Mouse (Mus musculus) mature B cell (primary cell): ENCODE results near the gene Rab8a.
"Not testable (repeated sequence)": the region's sequence is repeated elsewhere in the genome, so short reads cannot be mapped to it uniquely, and the experiment has no call there.

Experiments
- in situ Hi-C: fragments of 300-500 bp; cut with MboI; formaldehyde crosslinking; loops from 2 replicates; pipeline ENCODE4 v1.14.3; 2019

Rab8a gene

DNA sequence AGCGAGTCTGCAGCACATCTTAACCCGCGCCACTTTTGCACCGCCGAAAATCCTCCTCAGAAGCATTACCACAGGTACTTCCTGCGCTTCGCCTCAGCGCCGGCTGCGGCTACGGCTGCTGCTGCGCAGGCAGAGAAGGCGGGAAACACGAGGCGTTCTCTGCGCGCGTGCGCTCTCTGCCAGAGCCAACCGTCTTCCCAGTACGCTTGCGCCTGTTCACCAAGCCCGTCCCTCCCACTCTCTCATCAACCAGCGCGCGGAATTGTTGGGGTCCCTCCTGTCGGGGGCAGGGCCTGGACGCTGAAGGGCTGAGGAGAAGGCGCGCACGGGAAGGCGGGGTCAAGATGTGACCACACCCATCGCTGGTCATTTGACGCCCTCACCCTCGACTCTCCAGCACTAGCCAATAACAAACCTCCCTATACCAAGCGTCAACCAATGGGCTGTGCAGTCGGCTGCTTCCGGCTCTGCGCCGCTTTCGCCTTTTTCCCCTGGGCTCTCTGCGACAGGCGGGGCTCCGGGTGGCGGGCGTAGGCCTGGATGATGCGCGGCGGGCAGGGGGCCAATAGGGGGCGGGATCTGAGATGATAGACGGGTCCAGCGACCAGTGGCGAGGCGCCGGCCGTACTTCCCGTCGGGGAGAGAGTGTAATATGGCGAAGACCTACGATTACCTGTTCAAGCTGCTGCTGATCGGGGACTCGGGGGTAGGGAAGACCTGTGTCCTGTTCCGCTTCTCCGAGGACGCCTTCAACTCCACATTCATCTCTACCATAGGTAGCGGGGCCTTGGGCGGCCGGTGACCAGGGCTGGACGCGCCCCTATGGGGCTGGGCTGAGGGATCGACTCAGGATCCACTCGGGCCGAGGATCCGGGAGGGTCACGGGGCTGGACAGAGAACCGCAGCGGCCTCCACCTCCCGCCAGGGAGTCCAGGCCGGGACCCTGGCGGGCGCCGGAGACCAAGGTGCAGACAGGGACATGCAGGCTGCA, at the start of gene Rab8a:
TSS of gene Rab8a (plus strand) at position 494 of the 991 bp plus-strand sequence.
- in situ Hi-C loops, result no loop called here

DNA sequence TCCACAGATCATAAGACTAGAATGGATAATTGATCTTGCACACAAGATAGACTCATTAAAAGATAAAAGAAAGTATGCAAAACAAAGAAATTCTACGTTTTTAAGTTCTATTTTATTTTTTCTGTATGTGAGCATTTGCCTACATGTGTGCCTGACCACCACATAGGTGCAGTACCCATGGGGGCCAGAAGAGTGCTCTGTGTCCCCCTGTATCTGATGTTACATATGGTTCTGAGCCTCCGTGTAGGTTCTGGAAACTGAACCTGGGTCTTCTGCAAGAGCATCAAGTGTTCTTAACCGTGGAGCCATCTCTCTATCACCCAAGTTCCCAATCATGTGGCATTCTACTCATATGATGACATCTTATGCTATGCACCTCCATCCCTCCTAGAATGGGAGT, 48.5 kb upstream of the Rab8a start:
- in situ Hi-C loops, result no loop called here

DNA sequence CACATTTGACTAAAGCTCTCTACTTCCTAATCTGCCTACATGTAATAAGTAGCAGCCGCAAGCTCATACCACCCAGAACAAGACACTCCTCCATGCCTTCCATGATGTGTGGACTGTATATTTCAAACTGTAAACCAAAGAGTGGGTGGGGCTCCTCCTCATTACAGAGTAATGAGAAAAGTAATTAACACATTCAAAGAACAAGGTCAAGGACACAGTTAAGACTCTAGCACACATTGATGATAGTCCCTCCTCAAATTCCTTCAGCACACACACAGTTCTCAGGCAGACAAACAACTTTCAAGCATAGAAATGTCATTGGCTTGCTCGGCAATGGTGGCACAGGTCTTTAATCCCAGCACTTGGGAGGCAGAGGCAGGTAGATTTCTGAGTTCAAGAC, 45.8 kb upstream of the Rab8a start:
- in situ Hi-C loops, result no loop called here

DNA sequence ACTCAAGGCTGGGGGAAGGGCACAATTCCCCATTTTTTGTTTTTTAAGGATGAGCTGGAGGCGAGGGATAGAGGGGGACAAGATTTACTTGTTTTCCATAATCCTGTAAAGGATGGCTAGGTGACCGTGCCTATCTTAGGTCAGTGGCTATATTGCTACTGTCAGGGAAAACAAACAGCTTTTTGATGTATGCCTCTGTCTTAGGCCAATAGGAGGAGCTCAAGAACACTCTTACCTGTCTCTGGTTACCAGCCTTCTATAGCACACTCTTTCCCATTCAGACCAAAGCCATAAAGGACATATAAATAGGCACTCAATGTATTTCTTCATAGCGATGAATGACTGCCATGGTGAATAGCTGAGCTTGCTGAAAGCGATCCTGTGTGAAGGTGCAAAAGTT, 42.4 kb upstream of the Rab8a start:
- in situ Hi-C loops, result no loop called here

DNA sequence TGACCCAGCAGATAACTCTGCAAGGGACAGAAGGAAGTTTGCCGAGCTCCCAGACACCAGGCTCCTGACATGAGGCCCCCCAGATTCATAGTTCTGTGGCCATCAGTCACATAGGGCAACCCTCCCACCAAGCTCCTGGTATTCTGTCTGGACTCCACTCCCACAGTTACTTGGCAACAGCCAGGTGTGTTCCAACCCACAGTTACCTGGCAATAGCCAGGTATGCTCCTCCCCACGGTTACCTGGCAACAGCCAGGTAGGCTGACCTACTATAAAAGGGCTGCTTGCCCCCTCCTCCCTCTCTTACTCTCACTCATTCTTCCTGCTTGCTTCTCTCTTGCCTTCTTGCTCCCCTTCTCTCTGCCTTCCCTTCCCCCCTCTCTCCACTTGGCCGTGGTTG, 39.5 kb upstream of the Rab8a start:
- in situ Hi-C loops, result not testable (repeated sequence)

DNA sequence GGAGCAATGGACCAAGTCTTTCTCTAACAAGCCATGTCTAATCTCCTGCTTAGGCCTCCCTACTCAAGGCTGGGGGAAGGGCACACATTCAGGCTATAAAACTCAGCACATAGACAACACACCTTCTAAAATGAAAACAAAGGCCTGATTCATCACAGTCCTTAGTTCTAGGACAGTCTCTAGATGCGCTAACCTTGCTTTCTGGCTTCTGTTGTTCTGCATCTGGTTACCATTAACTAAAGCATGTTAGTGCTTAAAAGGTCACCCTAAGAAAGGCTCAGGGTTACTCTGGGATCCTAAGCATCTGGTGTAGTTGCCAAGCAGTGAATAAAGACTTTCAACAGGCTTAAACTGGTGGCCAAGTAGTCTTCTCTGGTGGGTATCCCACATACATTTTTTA, 39.0 kb upstream of the Rab8a start:
- in situ Hi-C loops, result no loop called here

DNA sequence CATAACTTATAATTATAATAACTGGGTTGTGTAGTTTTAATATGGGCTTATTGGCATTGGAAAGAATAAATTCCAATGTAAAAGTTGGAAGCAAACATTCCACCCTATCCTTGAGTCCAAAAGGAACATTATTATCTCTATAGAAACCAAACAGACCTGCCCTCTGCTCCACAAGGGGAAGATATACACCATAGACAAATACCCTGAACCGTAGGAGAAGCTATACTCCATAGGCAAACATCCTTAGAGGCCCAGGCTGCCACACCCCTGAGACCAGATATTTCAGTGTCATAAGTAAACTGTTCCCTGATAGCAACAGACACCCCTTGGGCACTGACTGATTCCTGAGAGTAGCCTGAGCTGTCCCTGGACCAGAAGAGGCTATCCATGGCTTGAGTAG, 33.2 kb upstream of the Rab8a start:
- in situ Hi-C loops, result no loop called here

DNA sequence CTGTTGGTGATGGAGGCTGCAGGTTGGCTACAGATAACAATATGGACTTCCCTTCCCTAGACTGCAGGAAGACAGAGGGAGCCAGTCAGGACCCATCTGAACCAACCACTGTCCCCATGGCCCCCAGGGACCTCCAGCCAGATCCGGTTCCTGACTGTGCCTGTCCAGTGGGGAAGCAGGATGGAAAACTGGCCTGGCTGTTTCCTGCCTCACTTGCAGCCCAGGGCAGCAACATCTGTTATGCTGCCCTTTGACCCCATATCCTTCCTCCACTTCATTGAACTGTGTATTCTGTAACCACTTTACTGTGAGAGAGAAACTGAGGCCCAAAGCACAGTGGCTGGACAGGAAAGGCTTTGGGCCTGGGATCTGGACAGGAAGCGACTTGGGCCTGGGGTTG, 29.7 kb upstream of the Rab8a start:
- in situ Hi-C loops, result no loop called here

DNA sequence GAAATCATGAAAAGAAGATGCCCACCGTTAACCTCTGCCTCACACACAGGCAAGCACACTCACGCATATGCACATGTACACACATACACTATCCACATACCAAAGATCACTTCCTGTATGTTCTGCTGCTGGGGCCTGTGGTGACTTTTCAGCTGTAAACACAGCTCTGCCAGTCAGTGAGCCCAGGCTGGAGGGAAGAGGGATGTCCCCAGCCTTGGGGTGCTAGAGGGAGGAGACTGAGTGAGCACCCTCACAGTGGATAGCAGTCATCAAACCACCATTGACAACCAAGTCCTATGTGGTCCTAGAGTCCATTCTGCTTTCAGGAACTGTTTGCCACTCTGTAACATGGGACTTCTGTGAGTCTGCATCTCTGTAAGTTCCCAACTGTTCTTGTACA, 29.1 kb upstream of the Rab8a start:
- in situ Hi-C loops, result no loop called here

DNA sequence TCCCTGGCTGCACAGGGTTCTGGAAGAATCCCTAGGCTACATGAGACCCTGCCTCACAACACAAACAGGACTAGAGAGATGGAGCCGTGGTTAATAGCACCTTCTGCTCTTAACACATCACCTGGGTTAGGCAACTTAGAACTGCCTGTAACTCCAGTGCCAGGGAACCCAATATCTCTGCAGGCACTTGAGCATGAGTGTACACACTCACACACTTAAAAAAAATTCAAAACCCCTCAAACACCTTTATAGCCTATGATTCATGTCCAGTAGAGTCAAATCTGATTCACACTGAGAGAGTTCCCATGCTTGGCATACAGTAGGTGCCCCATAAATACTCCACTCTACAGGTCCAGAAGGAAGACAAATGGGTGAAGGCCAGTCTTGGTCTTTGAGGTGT, 28.6 kb upstream of the Rab8a start:
- in situ Hi-C loops, result no loop called here

DNA sequence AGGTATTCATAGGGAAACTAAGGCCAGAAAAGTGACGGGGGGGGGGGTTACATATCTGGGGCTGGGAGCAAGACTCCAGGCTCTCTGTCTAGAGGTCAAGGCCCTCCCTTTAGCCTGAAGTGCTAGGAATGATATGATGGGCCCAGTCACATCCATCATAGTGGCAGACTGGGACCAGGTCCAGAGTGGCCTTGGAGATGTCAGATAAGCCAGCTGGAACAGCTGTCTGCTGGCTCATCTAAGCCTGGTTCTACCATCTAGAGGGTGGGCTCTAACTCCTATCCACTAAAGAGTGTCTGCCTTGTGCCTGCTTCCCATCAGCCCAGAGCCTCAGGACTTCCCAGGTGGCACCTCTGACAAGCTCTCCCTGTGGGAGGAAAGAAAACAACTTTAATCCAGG, 28.1 kb upstream of the Rab8a start:
- in situ Hi-C loops, result no loop called here

DNA sequence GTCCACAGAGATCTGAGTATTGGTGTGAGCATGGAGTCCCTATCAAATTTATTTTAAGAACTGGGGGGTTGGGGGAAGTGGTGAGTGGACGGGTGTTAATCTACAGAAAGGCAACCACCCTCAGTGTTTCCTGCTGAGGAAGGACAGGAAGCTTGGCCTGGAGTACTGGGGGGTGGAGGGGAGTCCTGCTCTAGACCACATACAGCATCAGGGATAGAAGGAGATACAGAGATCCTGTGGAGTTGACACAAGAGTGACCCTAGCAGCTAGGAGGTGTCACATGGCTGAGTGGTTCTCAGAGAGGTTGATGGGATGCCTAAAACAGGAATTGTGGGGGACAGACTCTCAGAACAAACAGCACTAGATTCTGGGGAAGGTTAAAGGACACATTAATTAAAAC, 27.5 kb upstream of the Rab8a start:
- in situ Hi-C loops, result no loop called here

DNA sequence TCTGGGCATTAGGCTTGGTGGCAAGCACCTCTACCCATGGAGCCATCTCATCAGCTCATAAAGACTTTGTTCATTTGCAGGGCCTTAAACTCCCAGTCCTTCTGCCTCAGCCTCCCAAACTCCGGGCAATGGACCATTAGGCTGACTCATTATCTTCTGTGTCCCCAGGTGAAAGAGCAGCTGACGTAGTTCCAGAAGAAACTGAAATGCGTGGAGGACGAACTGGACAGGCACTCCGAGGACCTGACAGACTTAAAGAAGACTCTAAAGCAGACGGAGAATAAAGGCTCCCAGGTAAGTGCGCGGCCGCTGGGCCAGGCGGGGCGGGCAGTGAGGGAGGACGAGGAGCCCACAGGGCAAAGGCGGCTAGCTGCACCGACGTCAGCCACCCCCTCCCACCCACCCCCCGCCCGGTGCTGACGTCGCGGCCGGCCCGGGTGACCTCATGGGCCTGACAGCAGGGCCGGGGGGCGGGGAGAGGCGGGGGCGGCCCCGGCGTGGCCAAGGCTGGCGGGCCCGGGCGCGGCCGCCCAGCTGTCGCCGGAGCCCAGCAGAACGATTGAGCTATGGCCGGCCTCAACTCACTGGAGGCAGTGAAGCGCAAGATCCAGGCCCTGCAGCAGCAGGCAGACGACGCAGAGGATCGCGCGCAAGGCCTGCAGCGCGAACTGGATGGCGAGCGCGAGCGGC, 26.1 kb upstream of the Rab8a start, which contains the start of gene Tpm4:
TSS of gene Tpm4 (plus strand) at position 220 of the 690 bp plus-strand sequence.
- in situ Hi-C loops, result no loop called here

DNA sequence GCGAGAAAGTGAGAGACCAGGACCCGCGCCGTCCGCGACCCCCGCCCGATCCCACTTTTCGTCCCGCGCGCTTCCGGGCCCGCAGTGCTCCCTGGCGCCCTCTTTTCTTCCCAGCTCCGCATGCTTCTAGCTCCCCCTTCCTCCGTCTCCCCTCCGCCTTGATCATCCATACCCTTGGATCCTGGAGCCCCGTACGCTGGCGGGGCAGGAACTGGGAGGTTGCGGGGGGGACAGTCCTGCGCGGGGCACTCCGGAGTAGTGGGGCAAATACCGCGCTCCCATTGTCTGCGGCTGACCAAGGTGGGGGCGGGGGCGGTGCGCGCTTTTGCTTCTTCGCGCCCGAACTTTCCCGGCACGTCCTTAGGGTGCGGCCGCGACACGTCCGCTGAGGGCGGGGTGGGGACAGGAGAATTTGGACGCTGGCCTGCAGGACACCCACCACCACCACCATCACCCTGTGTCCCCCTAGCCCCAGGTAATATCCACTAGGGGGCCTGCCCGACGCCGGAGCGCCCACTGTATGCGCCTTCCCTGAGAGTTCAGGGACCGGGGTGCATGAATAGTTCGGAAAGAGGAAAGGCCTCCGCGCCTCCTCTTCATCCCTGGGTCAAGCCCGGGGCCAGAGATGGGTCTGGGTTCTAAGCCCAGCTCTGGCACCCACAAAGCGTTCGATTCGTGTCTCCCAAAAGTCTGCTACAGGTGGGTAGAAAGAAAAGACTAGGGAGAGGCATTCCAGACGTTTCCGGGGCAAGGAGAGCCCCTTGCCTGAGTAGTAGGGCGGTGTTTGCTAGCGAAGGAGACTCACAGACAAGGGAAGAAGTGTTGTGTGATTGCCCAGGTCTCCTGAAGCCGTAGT, 25.3 kb upstream of the Rab8a start:
- in situ Hi-C loops, result no loop called here

DNA sequence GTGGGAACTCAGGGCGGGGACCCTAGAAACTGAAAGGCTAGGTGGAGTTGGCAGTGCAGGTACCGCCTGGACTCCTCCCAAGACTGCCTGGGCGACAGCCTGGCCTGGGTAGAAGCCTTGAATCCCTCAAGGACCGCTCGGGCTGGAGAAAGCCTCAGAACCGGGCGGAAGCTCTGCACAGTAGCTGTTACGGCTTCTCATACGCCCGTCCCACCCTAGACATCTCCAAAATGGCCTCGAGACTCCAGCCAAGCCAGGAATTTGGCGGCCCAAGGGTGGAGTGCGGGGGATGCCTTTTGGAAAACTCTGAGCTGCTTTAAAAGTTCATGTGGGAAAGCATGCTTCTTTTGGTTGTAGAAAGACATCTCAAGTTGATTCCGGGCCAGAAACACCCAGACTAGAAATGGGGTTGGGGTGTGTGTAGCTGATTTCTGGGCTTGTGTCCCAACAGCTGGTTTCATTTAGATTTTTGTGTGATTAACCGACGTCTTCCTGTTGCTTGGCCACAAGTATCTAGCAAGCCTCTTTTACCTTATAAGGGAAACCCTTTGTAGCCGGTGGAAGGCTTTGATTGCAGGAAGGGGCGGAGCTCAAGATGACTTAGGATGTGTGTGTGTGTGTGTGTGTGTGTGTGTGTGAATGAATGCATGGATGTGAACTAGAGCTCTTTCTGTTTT, 24.6 kb upstream of the Rab8a start:
- in situ Hi-C loops, result no loop called here

DNA sequence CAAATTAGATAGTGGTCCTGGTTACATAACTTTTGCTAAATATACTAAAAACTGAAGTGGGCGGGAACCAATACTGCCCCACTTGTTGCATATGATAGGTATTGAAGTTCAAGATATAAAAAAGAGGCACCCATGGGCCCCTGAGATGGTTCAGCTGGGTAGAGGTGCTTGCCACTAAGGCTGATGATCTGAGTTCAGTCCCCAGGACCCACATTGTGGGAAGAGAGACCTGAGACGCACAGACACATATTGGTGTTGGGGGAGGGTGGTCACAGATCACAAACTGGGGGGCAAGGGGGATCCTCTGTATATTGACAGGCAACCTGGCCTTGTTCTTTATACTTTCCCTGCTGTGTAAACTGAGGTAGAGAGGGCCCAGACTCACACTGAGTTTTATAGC, 23.6 kb upstream of the Rab8a start:
- in situ Hi-C loops, result no loop called here

DNA sequence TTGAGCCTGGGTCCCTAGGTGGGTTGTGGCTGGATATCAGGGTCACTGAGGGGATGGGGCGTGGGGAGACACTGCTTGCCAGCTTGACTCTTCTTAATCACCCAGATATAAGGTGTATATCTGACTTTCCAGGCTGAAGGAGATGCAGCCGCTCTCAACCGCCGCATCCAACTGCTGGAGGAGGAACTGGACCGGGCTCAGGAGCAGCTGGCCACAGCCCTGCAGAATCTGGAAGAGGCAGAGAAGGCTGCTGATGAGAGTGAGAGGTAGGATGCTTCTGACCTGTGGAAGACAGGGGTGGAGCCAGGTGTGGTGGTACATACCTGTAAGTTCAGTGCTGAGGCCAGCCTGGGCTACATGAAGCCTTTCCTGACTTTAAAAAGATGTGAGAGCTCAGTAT, 22.5 kb upstream of the Rab8a start:
- in situ Hi-C loops, result no loop called here

DNA sequence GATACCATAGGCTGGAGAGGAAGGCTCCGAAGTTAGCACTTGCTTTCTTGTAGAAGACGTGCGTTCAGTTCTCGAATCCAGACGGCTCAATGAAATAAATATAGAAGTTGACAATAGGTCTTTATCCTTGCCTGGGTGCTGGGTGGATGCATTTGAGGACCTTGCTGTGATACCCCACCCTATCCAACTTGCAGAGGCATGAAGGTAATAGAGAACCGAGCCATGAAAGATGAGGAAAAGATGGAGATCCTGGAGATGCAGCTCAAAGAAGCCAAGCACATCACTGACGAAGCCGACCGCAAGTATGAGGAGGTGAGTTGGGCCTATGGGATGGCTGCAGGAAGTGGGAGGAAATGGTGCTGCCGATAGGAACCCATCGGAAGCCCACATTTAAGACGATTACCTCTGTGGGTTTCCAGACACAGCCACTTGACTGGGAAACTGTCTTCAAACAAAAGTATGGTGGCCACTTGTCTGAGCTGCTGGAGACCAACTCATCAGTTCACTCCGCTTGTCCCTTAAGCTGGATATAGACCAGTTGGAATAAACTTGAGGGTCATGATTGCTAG, 17.7 kb upstream of the Rab8a start:
- in situ Hi-C loops, result no loop called here

DNA sequence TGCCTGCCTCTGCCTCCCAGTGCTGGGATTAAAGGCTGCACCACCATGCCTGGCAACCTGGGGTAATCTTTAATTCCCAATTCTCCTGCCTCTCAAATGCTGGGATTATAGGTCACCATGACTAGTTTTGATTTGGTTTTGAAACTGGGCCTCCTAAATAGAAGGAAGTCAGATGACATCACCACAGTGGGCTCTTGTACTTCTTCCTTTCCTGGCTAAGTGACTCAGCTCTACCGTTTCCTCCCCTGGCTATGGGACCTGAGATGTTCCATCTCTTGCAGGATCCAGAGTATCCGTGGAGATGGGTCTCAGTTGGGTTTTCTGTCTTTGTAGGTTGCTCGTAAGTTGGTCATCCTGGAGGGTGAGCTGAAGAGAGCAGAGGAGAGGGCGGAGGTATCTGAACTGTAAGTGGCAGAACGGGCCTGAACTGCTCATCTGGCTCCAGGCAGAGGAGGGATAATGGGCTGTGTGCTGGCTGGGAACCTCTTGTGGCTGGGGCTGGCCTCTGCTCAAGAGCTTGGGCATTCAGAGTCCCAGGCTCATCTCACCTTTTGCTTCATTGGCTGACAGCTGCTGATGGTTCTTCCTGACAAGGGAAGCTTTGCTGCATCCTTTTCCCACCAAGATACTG, 16.5 kb upstream of the Rab8a start:
- in situ Hi-C loops, result no loop called here

DNA sequence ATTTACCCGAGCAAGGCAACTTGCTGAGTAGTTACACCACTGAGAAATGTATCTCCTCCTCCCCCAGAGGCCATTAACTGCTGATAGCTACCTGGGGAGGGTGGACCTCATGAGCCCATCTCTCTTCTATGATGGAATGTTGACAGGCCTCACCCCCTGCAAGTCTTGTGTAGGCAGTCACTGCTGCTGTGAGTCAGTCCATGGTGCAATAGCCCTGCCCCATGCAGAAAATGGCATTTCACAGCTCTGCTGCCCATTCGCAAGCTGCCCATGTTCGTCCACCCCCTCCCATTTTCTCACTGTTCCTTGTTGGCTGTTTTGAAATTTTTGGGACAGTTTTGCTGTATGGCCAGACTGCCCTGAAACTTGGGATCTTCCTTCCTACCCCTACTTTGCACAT, 15.5 kb upstream of the Rab8a start:
- in situ Hi-C loops, result no loop called here

DNA sequence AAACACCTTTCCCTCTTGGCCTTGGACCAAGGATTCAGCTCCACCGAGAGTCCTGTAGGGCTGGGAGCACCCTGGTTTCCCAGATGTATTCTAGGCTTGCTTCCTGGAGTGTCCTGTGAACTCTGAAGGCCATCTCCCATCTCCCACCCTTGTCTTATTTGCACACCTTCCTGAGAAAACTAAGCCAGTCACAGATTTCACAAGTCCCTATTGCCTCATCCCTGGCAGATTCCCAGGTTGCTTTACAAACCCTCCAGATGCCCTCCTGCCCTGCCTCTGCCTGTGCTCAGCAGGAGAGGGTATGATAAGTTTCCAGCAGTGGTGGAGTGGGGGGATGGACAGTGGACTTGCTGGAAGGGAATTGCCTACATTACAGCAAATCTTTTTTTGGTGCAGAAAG, 14.9 kb upstream of the Rab8a start:
- in situ Hi-C loops, result no loop called here
